Mouse (Mus musculus) left cerebral cortex, adult 6 months (tissue): ENCODE data around the gene Sap30l. TPM values are rescaled to one million over a fixed set of nuclear protein-coding genes. Genes with fewer than 3 reads are reported as not detected.

Source experiments
- long read RNA-seq, 2 experiments: library from polyadenylated mRNA; unstranded; transcript quantifications; one replicate each; pipeline ENCODE4 v2.0.0; 2019 to 2020
- polyA plus RNA-seq: library from polyadenylated mRNA; unstranded; fragments of <200 nt; fragmentation: Nextera tagmentation; gene quantifications from 2 replicates; pipeline ENCODE4 v1.2.3, GENCODE M21; 2021

Gene Sap30l
- 5.0 and 9.8 TPM in 2 replicates for polyA plus RNA-seq
- long read RNA-seq, experiment 1, partial matches to known transcripts = 2 of 29 reads
- long read RNA-seq, experiment 1, other reads (novel, unspliced or antisense) = 23 of 29 reads
- long read RNA-seq, experiment 2, partial matches to known transcripts = 1 of 9 reads
- long read RNA-seq, experiment 2, other reads (novel, unspliced or antisense) = 7 of 9 reads

GRCm38 (mm10) chr11:57800971-57801765 is at the start of gene Sap30l:
Gene Sap30l, plus strand, starts transcription at chr11:57801637.

GRCm38 (mm10) chr11:57832552-57833201 is 31.2 kb downstream of the Sap30l start, which contains the start of gene Hand1:
Gene Hand1, minus strand, starts transcription at chr11:57832818.

Other genes starting within 250 kb of the Sap30l start
- gene Galnt10, start 156.2 kb upstream of the Sap30l start, polyA plus RNA-seq = 0.75 and 2.8 TPM in 2 replicates
- gene Hand1, start 31.2 kb downstream of the Sap30l start, polyA plus RNA-seq = not detected in 2 replicates
- gene Larp1, start 207.4 kb downstream of the Sap30l start, polyA plus RNA-seq = 4.3 and 4.8 TPM in 2 replicates